Mouse (Mus musculus) layer of hippocampus, adult 11-12 months (tissue): ENCODE data around the gene Rnf141.

Experiments
- DNase-seq: peaks from one replicate; pipeline ENCODE4 v3.0.0; 2022; ENCODE audit warnings: low spot score

Gene Rnf141

DNA sequence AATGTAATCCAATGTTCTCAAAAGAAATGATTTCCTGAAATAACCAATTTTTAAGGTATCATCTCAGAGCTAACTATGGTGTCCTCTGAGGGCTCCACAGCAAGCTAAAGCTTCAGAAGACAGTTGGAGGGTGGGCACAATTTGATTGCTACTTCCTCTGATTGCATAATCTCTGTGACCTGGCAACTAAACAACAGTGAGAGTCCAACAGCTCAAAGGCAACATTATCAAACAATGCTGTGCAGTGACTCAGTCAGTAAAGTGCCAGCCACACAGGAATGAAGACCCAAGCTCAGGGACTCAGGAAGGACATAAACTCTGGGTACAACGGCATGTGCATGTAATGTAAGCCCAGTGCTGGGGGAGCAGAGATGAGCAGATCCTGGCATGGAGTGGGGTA is 11.2 kb downstream of the Rnf141 start:
- DNase-seq, result no peak

GRCm38 (mm10) chr7:110823995-110824953 is 20.0 kb downstream of the Rnf141 start:
- no peak for DNase-seq

DNA sequence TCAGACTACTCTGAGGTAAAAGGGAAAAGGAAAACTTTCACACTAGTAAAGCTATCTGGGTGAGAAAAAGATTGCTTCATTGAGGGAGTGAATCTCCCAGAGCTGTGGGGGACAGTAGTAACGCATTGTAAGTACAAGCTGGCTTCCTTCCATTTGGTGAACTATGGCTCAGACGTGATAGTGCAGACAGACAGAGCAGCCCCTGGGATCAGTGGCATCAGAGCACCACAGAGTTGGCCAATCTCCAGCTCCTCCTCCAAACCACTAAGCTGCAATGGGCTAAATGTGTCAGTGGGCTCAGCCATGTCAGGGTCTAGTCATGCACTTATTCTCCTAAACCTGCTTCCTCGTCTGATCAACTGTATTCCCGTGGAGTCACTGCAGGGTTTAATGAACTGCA is 20.7 kb downstream of the Rnf141 start:
- no peak for DNase-seq

GRCm38 (mm10) chr7:110823076-110823475 is 21.2 kb downstream of the Rnf141 start:
- no peak for DNase-seq

- DNase-seq, result no peak
Measured at GRCm38 (mm10) chr7:110822055-110822454, 22.2 kb downstream of the Rnf141 start.

DNA sequence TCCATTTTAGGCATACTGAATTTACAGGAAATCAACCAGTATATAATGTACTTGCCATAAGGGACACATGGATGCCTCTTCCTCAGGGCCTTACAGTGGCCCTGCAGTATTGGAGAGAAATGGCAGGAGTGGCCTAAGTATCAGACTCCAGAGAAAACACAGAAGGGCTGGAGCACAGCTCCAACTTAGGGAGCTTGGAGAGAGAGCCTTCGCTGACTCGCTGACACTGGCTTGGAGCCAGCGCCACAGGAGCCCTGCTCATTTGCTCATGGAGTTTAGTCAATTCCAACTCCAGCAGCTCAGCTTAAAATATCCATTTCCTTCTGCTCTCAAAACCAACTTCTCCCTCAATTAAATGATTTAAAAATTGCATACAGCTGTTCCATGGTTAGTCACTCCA is 22.6 kb downstream of the Rnf141 start:
- no peak for DNase-seq

- DNase-seq, result peak; percentile 55
Measured at GRCm38 (mm10) chr7:110821068-110821467, 23.2 kb downstream of the Rnf141 start.

DNA sequence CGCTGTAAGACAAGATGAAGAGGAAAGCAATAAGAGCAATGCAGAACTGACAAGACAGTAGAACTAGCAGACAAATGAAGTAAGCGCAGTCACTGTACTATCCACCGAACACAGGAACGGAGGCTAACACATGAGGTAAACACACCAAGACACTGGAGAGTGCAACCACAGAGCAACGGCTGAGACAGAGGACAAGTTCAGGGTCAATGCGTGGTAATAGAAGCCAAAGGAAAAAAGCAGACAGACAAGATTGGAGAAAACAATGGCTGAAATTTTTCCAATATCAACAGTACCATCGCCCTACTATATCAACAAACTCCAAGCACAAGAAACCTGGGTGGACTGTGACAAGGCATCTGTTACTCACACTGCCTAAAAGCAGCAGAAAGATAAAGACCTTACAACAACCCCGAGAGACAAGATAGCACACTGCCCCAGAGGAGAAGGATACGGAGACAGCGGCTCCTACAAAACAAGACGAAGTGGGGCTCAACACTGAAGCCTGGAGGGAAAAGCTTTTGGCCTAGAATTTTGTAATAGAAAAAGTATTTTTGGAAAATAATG is 25.4 kb downstream of the Rnf141 start:
- DNase-seq, result no peak

GRCm38 (mm10) chr7:110818206-110818605 is 26.1 kb downstream of the Rnf141 start:
- DNase-seq, result no peak

DNA sequence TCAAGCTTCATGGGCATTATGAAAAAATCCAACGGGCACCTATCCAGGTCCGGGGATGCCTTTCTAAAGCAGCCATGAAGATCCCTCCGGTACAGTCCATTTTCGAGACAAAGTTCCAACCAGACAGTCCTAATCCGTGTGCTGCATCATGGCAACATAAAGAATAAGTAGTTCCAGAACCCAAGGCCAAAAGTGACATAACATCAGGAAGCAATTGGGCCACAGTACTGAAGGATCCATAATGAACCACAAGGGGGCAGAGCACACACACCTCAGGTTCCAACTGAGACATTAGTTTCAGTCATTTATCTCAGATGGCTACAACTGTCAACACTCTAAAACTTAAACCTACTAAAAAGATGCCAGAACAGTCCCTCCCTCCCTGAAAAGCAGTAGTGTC is 28.2 kb downstream of the Rnf141 start:
- peak; percentile 78 for DNase-seq

DNA sequence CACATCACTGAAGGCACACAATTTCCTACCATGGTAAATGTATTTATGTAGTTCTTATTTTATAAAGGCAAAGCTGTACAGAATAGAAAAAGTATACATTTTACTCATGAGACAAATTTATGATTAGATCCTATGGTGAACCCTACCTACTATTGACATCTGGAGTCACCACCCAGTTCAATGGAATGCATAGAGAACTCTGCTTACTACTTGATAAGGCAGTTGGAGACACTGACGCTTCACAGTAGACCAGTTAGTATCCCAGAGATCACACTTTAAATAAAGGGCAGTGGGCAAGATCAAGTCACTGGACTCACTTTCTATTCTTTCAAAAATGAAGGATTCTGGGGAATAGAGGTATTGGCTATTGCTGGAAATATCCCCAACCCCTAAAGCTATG is 30.3 kb downstream of the Rnf141 start:
- DNase-seq, result no peak

DNA sequence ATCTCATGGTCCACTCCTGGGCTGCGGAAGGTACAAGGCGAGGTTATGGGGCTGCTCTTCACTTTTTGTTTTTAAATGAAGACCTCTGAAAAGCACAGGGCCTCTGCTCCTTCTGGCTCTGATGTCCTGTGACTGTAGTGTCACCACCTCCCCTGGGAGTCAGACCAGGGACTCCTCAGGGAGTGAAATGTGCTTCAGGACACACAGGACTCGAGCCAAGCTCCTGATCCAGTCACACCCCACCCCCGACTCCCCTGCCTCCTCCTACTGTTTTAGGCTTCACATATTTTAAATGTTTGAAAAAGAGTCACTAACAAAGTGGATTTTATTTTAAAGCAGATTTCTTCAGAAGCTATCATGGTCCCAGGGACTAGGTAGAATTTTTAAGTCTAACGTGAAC is 32.7 kb downstream of the Rnf141 start:
- DNase-seq, result no peak

DNA sequence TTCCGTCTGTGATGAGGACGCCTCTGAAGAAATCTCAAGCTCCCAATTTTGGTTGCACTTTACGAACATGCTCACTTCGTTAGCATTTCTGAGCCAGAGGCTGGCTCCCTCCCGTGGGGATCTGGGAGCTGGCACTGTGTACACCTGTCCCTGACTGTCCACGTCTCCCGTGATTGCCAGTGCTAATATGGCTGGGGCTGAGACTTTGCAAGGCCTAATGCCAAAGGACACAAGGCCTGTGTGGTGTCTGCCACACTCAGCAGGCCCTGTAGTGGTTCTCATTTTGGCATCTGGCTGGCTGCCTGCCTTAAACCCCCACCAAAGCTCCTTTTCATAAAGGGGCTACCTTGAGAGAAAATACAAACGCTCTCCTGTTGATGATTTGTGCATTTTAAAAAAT is 33.3 kb downstream of the Rnf141 start:
- DNase-seq, result no peak

DNA sequence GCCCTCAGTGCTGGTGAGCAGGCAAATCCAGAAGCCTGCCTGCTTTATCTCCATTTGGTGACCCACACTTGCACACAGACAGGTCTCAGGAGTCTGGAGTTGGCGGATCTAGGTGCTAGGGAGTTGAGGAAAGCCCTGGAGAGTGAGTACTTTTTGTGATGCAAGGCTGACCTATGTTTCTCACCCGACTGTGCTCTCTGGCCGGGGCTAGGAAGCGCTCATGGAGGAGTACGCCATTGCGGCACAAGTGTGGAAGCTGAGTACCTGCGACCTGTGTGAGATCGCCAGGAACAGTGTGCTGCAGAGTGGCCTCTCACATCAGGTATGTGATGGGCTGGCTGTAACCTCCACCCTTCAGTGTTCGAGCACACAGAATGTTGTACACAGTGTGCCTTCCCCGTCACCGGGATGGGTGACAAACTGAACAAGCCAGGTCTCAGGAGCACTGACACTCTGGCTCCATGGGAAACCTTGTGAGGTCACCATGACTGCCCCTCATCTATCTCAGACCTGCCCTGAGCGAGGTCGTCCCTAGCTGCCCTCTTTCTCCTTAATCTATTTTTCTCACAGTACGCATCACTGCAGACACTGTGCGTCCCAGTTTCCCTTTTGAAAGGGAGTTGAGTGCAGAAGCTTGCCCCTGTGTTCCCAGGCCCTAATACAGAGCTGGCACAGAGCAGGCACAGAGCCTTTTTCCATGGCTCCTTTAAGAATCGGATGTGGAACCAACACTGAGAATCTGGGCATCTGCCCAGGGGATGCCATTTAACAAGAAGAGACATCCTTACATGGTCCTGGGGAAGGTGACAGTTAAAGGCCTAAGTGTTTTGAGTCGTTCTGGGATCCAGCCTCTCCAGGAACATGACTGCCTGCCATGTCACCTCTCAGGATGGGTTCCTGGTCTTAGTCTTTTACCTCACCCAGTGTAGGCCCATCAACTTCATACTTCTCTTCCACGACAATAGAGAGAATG is 34.4 kb downstream of the Rnf141 start:
- DNase-seq, result no peak

DNA sequence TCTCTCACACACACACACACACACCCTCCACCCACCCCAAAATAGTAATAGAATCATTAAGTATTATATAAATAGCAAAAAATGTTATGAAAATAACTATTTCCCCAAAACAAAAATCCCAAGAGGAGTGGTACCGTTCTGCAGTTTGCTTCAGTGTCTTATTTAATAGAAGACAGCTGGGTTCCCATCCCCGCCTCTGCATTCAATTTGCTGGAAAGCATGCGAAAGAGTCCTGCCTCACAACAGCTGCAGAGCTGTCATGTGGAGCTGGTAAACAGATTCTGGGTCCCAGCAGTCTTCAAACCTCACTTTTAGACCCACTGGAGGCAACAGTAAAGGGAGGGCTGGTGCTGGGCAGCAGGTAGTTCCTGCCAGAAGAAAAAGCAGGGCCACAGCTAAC is 35.3 kb downstream of the Rnf141 start:
- peak; percentile 44 for DNase-seq

- no peak for DNase-seq
Measured at GRCm38 (mm10) chr7:110807460-110808030, 36.7 kb downstream of the Rnf141 start.

- peak; percentile 62 for DNase-seq
Measured at GRCm38 (mm10) chr7:110804266-110804665, 40.0 kb downstream of the Rnf141 start.

DNA sequence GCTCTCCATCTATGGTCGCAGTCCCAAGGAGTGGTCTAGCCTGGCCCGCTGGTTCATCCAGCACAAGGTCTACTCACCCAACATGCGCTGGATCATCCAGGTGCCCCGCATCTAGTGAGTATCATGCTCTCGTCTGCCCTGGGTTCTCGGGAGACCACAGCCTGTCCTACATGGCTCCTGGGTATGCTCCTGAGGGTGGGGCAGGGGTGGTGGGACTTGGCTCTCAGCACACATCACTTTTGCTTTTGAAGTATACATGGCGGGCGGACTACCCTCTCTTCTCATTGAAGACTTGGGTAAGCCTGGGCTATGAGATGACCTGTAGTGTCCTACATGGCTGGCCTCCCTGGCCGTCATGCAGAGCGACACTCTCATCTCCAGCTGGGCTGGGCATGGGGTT is 41.1 kb downstream of the Rnf141 start:
- DNase-seq, result no peak

DNA sequence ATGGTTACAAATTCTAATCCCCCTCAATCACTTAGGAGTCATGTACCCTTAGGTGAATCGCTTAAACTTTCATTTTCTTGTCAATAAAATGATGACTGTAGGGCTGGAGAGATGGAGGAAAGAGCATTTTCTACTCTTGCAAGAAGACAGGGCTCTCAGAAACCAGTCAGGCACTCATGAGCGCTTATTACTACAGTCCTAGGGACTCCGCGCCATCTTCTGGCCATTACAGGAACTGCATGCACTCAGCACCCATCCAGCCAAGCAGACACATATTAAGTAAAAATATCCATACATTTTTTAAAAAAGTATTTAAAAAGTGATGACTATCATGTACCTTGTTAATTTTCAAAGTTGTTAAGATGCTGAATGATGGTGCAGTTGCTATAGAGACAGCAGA is 43.2 kb downstream of the Rnf141 start:
- DNase-seq, result peak; percentile 94

GRCm38 (mm10) chr7:110797722-110798409 is 46.4 kb downstream of the Rnf141 start:
- no peak for DNase-seq

GRCm38 (mm10) chr7:110796367-110797051 is 47.7 kb downstream of the Rnf141 start:
- peak; percentile 44 for DNase-seq
